Mouse (Mus musculus) liver, adult 2 months (tissue): ENCODE data around the gene Lcp2.

ENCODE experiments used
- CTCF ChIP-seq: fragments of 200-500 bp; IDR thresholded peaks from 2 replicates; pipeline ENCODE4 v1.5.1; 2011; ENCODE audit warnings: low read depth, low read length, control low read depth
- POLR2A ChIP-seq: fragments of 200-500 bp; IDR thresholded peaks from 2 replicates; pipeline ENCODE4 v1.6.1; 2011; ENCODE audit warnings: low read length, control low read depth; ENCODE audit not compliant: insufficient read depth; ENCODE audit errors: extremely low read depth

DNA sequence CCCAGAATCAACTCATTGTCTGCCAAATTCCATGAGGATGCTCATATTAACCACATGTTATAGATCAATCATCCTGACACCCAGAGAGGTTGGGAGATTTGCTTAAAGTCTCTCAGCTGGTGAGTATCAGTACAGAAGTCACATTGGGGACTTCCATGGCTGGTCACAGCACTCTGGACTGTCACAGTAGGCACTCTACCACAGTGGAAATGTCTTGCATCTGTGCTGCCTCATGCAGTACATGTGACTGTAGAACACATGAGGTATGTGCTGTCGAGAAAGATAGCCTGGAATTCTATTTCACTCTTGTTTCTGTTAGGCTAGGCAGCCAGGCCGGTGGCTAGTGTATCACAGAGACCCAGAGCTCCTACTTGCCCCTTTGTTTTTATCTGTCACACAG is 11.9 kb upstream of the Lcp2 start:
- TF ChIP-seq CTCF (no peak), POLR2A (no peak)
